Mouse (Mus musculus) intestine, embryonic 14.5 days (tissue): ENCODE data around the gene Kcp. TPM values are rescaled to one million over a fixed set of nuclear protein-coding genes. Genes with fewer than 3 reads are reported as not detected.

Source experiments
- ATAC-seq: fragments of 200-750 bp; cut with Nextera tagmentation; replicated peaks from 2 replicates; pipeline ENCODE4 v1.8.0; 2017; ENCODE audit warnings: low read depth, moderate number of reproducible peaks, moderate TSS enrichment, moderate library complexity; ENCODE audit not compliant: low FRiP score, low TSS enrichment
- DNase-seq: peaks from one replicate; pipeline ENCODE4 v3.0.0-alpha.2; 2018; ENCODE audit warnings: low spot score
- H3K27ac ChIP-seq: fragments of 300-500 bp; sonication (generic); 2 replicates; pipeline ENCODE4 v1.5.1; 2014; ENCODE audit warnings: low read depth, mild to moderate bottlenecking, control low read depth
- H3K27me3 ChIP-seq: fragments of 300-500 bp; sonication (generic); replicated peaks from 2 replicates; pipeline ENCODE4 v1.6.1; 2014; ENCODE audit warnings: low read length, control low read depth; ENCODE audit not compliant: control insufficient read depth, insufficient read depth
- H3K36me3 ChIP-seq: fragments of 300-500 bp; sonication (generic); 2 replicates; pipeline ENCODE4 v1.6.1; 2014; ENCODE audit warnings: low read length, control low read depth; ENCODE audit not compliant: control insufficient read depth, insufficient read depth
- H3K4me1 ChIP-seq: fragments of 300-500 bp; sonication (generic); replicated peaks from 2 replicates; pipeline ENCODE4 v1.6.1; 2014; ENCODE audit warnings: low read length, control low read depth, mixed read lengths; ENCODE audit not compliant: control insufficient read depth, insufficient read depth
- H3K4me2 ChIP-seq: fragments of 300-500 bp; sonication (generic); 2 replicates; pipeline ENCODE4 v1.6.1; 2014; ENCODE audit warnings: low read length
- H3K4me3 ChIP-seq: fragments of 300-500 bp; sonication (generic); 2 replicates; pipeline ENCODE4 v1.5.1; 2014; ENCODE audit warnings: low read depth, low read length, control low read depth, mixed read lengths
- H3K9ac ChIP-seq: fragments of 300-500 bp; sonication (generic); 2 replicates; pipeline ENCODE4 v1.6.1; 2014; ENCODE audit warnings: mild to moderate bottlenecking, low read length
- H3K9me3 ChIP-seq: fragments of 300-500 bp; sonication (generic); 2 replicates; pipeline ENCODE4 v1.6.1; 2016; ENCODE audit warnings: low read length, control low read depth; ENCODE audit not compliant: control insufficient read depth
- WGBS: fragments of 180-500 bp; shearing (Covaris S2); extraction: QIAGEN DNeasy Blood & Tissue Kit; methylation state at CpG from one replicate; pipeline ENCODE4 v1.1.7; 2014; 5-methylcytosine and 5-hydroxymethylcytosine counted together
- polyA plus RNA-seq: library from polyadenylated mRNA; unstranded; fragments of >200 nt; fragmentation: Nextera tagmentation; extraction: Ambion mirVana; gene quantifications from 2 replicates; pipeline ENCODE4 v1.2.1, GENCODE M21; 2014

Gene Kcp
- polyA plus RNA-seq, 1 experiment from 2014 or later: 25.2 TPM

DNA sequence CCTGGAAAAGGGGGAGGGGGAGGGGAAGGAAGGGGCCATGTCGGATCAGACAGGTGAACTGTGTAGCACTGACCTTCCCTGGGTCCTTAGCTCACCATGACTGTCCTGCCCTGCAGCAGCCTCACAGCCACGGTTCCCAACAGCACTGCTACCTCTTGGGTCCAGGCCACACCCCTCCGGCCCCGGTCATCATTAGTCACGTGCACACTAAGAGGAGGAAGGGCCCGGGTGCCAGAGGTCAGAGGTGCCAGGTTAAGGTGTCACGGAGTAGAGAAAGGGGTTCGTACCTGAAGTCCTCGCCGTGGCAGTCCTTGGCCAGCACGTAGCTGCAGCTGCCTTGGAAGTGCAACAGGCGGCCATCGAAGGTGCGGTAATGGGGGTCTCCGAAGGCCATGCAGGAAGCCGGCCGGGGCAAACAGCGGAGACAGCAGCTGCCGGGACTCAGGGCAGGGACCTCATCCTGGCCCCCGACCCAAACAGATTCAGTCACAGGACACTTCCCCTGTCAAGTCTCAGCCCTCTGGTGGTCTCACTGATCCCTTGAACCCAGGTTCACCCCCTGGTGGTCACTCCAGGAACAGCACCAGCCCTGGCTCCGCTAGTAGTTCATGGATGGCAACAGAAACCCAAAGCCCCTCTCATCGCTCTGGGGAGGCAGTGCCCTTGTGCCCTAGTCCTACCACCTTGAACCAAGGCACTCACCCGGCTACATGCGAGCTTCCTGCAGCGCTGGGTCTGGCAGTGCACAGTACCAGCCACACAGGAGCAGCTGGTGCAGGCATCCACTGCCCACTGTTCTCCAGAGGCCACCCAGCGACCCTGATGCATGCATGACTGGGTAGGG lies 22.8 kb downstream of the Kcp start:
- peak; percentile 95 for DNase-seq
- Histone ChIP-seq H3K4me1 (no peaks in the 10 kb centered on the region), H3K27me3 (no peaks in the 10 kb centered on the region), H3K27ac (no peak overlapping the region), H3K4me3 (peak overlapping the region; percentile 32), H3K36me3 (peaks cover 8% of the 10 kb centered on the region), H3K9me3 (no peaks in the 10 kb centered on the region), H3K9ac (no peak overlapping the region), H3K4me2 (peak overlapping the region; percentile 66)
- peak; percentile 64; the same call in 1 of the 2 replicates for ATAC-seq
- 10% methylated on average over 26 of the region's 26 CpGs for WGBS

DNA sequence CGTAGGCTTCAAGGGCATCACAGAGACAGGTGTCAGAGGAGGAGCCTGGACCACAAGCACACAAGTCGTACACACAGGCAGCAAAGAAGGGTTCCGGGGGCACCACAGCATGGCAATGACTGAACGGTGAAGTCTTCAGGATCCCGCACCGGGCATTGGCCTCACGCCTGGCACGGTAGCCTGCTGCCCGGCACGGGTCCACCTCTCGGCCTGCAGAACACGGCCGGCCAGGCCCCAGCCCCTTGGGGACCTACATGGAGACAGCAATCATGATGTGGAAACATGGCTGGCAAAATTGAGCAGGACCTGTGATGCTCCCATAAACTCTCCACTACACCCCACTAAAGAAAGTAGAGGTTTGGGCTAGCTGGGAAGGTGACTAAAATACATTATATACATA lies 25.1 kb downstream of the Kcp start:
- ATAC-seq (no peak), DNase-seq (no peak)
- Histone ChIP-seq H3K4me2 (no peak overlapping the region), H3K9ac (no peak overlapping the region), H3K4me3 (no peak overlapping the region), H3K4me1 (no peaks in the 10 kb centered on the region), H3K27me3 (no peaks in the 10 kb centered on the region), H3K27ac (no peak overlapping the region), H3K36me3 (peaks cover 3% of the 10 kb centered on the region; the same call in 1 of the 2 replicates), H3K9me3 (no peaks in the 10 kb centered on the region)
- WGBS: 95% methylated on average over 13 of the region's 13 CpGs

DNA sequence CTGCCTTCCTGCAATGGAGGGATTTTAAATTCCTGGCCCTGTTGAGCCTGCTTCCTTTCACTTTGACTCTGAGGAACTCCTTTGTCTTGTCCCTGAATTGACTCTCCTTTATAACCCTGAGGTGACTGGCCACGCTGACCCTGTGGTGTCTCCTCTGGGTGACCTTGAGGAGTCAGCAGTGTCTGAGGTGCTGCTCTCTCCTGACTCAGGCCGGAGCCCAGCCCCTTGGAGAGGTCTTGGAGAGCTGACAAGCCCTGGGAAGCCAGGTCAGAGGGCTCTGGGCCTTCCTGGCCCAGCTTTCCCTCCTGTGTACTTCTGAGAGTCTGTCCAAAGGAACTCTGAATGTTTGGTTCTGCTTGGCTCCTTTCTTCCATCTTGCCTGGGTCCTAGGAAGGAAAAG lies 33.0 kb downstream of the Kcp start:
- DNase-seq: no peak
- no peak for ATAC-seq
- Histone ChIP-seq H3K27ac (no peak overlapping the region), H3K27me3 (no peaks in the 10 kb centered on the region), H3K9me3 (no peaks in the 10 kb centered on the region), H3K9ac (no peak overlapping the region), H3K4me3 (no peak overlapping the region), H3K36me3 (peaks cover 12% of the 10 kb centered on the region), H3K4me1 (no peaks in the 10 kb centered on the region), H3K4me2 (no peak overlapping the region)
- WGBS: 46% methylated on average over 2 of the region's 2 CpGs

DNA sequence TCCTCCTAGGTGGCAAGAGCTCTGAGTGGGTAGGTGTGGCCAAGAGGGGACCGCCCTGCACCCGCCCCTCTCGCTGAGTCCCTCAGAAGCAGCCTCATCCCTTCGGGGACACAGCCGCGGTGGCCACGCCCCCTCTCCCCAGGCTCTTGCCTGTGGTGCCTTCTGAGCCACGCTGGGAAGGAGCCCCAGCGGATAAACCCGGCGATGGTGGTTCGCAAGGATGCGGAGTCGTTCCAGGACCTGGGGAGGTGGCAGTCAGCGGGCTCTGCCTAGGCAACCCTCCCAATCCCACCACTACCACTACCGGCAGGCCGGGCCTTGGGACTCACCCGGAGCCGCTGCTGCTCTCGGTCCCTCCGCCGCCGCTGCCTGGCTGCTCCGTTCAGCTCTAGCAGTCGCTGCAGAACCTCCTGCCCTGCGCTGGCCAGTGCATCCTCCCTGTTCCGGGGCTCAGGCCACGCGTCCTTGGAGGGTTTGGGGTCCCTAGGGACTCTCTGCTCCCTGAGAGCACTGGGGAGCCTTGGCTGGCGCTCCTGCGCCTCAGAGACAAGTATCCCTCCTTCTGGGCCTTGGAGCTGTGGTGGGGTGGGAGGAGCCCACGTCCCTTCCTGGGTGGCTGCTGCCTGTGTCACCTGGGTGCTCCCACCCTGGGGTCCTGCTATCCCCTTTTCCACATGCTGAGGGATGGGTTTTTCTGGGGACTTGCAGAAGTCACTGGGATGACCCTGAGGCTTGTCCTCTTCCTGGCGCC lies 33.6 kb downstream of the Kcp start:
- 0 out of 2 replicates have a peak, but pooled peaks cover under 1% of the 10 kb centered on the region for H3K4me1 ChIP-seq
- peak; percentile 92 for ATAC-seq
- no peak overlapping the region for H3K27ac ChIP-seq
- H3K4me2 ChIP-seq: peak overlapping the region; percentile 82
- H3K9ac ChIP-seq: peak overlapping the region; percentile 47
- peak; percentile 87 for DNase-seq
- H3K4me3 ChIP-seq: peak overlapping the region; percentile 46
- H3K27me3 ChIP-seq: no peaks in the 10 kb centered on the region
- H3K9me3 ChIP-seq: no peaks in the 10 kb centered on the region
- 3% methylated on average over 33 of the region's 33 CpGs for WGBS
- peaks cover 12% of the 10 kb centered on the region for H3K36me3 ChIP-seq

DNA sequence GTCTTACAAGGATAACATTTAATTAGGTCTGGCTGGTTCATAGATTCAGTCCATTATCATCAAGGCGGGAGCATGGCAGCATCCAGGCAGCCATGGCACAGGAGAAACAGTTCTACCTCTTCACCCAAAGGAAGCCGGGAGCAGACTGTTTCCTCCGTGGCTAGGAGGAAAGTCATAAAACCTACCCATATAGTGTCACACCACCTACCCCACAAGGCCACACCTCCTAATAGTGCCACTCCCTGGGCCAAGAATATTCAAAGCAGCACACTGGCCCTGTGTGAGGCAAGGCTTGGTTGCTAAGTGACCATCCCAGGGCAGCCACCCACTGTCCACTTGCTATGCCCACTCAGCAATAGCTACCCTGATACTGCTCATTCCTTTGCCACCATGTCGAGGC lies 36.6 kb downstream of the Kcp start, which contains the start of gene Atp6v1fnb:
Gene Atp6v1fnb (plus strand): TSS at position 301 of the 400 bp plus-strand sequence.
- DNase-seq (no peak), ATAC-seq (no peak)
- no peaks in the 10 kb centered on the region for H3K27me3 ChIP-seq
- no peak within 1 kb of the TSS for H3K4me2 ChIP-seq
- H3K9me3 ChIP-seq: no peaks in the 10 kb centered on the region
- H3K4me3 ChIP-seq: no peak within 1 kb of the TSS
- H3K4me1 ChIP-seq: peaks cover 9% of the 10 kb centered on the region; the same call in 1 of the 2 replicates
- 90% methylated on average over 4 of the region's 4 CpGs for WGBS
- H3K27ac ChIP-seq: no peak within 1 kb of the TSS
- no peak within 1 kb of the TSS for H3K9ac ChIP-seq
- peaks cover 12% of the 10 kb centered on the region for H3K36me3 ChIP-seq

DNA sequence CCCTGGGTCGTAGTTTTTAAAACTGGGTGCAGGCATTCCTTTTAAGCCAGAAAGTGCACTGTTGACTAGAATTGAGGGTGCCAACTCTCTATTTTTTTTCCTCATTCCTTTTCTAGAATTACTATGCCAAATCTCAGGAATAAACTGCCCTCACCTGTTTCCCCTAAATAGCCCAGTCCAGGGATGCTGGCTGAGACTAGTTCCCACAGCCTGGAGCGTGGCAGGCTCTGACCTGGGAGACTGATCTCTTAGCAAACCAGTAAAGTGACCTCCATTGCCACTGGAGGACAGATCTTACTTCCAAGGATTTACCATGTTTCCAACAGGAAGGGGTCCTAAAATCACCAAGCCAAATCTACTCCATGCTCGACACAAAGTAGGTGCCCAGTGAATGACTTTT lies 38.9 kb downstream of the Kcp start:
- H3K9me3 ChIP-seq: no peaks in the 10 kb centered on the region
- DNase-seq (no peak), ATAC-seq (no peak)
- no peak overlapping the region for H3K27ac ChIP-seq
- peak overlapping the region; percentile 57 for H3K4me3 ChIP-seq
- 83% methylated on average over 3 of the region's 3 CpGs for WGBS
- H3K9ac ChIP-seq: no peak overlapping the region
- no peaks in the 10 kb centered on the region for H3K27me3 ChIP-seq
- peaks cover 12% of the 10 kb centered on the region for H3K36me3 ChIP-seq
- H3K4me2 ChIP-seq: peak overlapping the region; percentile 69
- H3K4me1 ChIP-seq: peaks cover 9% of the 10 kb centered on the region; the same call in 1 of the 2 replicates

DNA sequence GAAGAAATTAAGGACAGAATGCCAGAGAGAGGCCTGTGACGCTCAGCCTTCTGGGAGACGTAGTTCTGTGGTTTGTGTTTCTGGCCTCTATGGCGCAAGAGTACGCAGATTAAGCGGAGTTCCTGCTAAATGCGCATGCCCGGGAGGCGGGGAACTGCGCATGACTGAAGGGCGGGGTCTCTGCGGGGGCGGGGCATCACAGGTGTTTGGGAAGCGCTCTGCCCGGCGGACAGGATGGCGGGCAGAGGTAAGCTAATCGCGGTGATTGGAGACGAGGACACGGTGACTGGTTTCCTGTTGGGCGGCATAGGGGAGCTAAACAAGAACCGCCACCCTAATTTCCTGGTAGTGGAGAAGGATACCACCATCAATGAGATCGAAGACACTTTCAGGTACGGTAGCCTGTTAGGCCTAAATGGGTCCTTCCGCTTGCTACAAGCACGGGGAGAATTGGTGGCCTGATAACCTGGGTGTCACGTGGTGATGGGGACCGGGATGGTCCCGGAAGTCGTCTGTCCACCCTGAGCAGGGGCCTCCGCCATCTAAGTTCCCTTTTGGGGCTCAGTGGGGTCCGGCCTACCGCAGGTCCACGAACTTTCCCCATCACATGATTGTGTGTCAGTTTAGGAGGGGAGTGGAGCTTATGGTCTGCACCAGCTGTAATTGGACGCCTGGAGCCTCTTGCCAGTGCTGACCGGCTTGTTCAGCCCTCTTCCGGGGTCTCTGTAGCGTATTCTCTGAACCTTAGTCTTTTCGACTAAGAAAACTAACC lies 40.0 kb downstream of the Kcp start, which contains the start of gene Atp6v1f:
Gene Atp6v1f (plus strand): TSS at position 136 of the 772 bp plus-strand sequence.
- peak within 1 kb of the TSS; percentile 59 for H3K27ac ChIP-seq
- peaks cover 12% of the 10 kb centered on the region for H3K36me3 ChIP-seq
- H3K4me1 ChIP-seq: peaks cover 9% of the 10 kb centered on the region; the same call in 1 of the 2 replicates
- peak; percentile 96 for DNase-seq
- peak within 1 kb of the TSS; percentile 48 for H3K9ac ChIP-seq
- no peaks in the 10 kb centered on the region for H3K9me3 ChIP-seq
- H3K4me2 ChIP-seq: peak within 1 kb of the TSS; percentile 69
- peak within 1 kb of the TSS; percentile 57 for H3K4me3 ChIP-seq
- ATAC-seq: peak; percentile 92
- WGBS: under 1% methylated on average over 39 of the region's 39 CpGs
- H3K27me3 ChIP-seq: no peaks in the 10 kb centered on the region

DNA sequence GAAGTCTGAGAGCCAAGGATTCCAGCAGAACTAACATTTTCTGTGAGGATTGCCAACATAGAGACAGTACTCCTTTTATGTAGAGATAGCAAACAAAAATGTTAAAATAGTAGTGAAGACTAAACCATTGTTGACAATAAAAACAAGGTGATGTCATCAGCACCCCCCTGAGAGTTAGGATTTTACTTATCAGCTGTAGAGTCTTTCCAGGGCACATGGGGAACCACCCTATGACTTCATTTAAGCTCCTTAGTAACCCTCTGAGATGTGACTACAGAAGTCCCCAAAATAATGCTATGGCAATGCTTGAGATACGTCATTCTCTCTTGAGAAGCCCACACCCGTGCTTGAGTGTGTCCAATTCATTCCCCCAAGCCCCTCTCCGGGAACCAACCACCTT lies 44.4 kb downstream of the Kcp start:
- DNase-seq (no peak), ATAC-seq (no peak)
- no peaks in the 10 kb centered on the region for H3K9me3 ChIP-seq
- no peak overlapping the region for H3K9ac ChIP-seq
- no peaks in the 10 kb centered on the region for H3K27me3 ChIP-seq
- H3K4me3 ChIP-seq: no peak overlapping the region
- no peak overlapping the region for H3K27ac ChIP-seq
- peaks cover 1% of the 10 kb centered on the region; the same call in 1 of the 2 replicates for H3K4me1 ChIP-seq
- peaks cover 26% of the 10 kb centered on the region for H3K36me3 ChIP-seq
- WGBS: 70% methylated on average over 3 of the region's 3 CpGs
- no peak overlapping the region for H3K4me2 ChIP-seq
